Mouse (Mus musculus) MEL (cell line): ENCODE data around the gene Shoc2. TPM values are rescaled to one million over a fixed set of nuclear protein-coding genes. Genes with fewer than 3 reads are reported as not detected.

ENCODE experiments used
- polyA plus RNA-seq, 2 experiments: library from polyadenylated mRNA; stranded (reverse) in 1 of 2; unstranded in 1 of 2; fragments of >175 nt in 1 of 2; fragments of >200 nt in 1 of 2; gene quantifications; 2 replicates each; pipeline versions ENCODE4 v1.2.1 to v1.2.4; 2012; ENCODE audit warnings: low replicate concordance in 2 of 2, low read depth in 1 of 2; ENCODE audit not compliant: insufficient read length in 2 of 2, insufficient read depth in 1 of 2, missing spikeins in 1 of 2
- total RNA-seq: library from RNA; depleted of rRNA; stranded (reverse); fragments of 300-350 nt; gene quantifications from 2 replicates; pipeline ENCODE4 v1.2.3, GENCODE M21; 2012; rRNA removed

The Shoc2 gene
- total and polyA plus RNA-seq, 3 experiments: 33.4 to 55.6 TPM; not detected in 1

Other genes starting within 250 kb of the Shoc2 start
- 19.7 and 30.0 TPM in 2 replicates for gene Pdcd4, start 52.1 kb upstream of the Shoc2 start, total RNA-seq
- 10 to 100 TPM in 1 of 2 experiments, not detected in 1; 37.6 TPM for gene Pdcd4, start 52.1 kb upstream of the Shoc2 start, polyA plus RNA-seq
- gene Bbip1, start 321 bp downstream of the Shoc2 start, total RNA-seq: 71.3 and 81.9 TPM in 2 replicates
- 10 to 100 TPM in 1 of 2 experiments, not detected in 1; 75.9 TPM for gene Bbip1, start 321 bp downstream of the Shoc2 start, polyA plus RNA-seq
- 0.46 and 0.58 TPM in 2 replicates for gene Adra2a, start 99.8 kb downstream of the Shoc2 start, total RNA-seq
- gene Adra2a, start 99.8 kb downstream of the Shoc2 start, polyA plus RNA-seq: 1 to 10 TPM in 1 of 2 experiments, not detected in 1; 2.7 TPM